Mouse (Mus musculus): Measurements from ENCODE around the gene Cxcl10. TPM values are rescaled to one million over a fixed set of nuclear protein-coding genes. Genes with fewer than 3 reads are reported as not detected.

The Cxcl10 gene
- polyA plus RNA-seq, 1 experiment from 2014 or later = not detected

GRCm38 (mm10) chr5:92382349-92382679 lies 33.6 kb upstream of the Cxcl10 start:
- no peak overlapping the region for H3K4me3 ChIP-seq
- H3K4me1 ChIP-seq = peaks cover 2% of the 10 kb centered on the region
- WGBS = 69% methylated on average over 9 of the region's 9 CpGs
- H3K27me3 ChIP-seq (ENCODE audit: poor library complexity, severe bottlenecking) = no peaks in the 10 kb centered on the region
- no peaks in the 10 kb centered on the region for H3K9me3 ChIP-seq
- DNase-seq (ENCODE audit: extremely low spot score, low spot score) = no peak
- no peaks in the 10 kb centered on the region for H3K36me3 ChIP-seq (replicated peaks)
- H3K27ac ChIP-seq = no peak overlapping the region

- H3K4me1 ChIP-seq = peaks cover 8% of the 10 kb centered on the region
- no peaks in the 10 kb centered on the region for H3K27me3 ChIP-seq (ENCODE audit: poor library complexity, severe bottlenecking)
- peak overlapping the region; percentile 17; the same call in 1 of the 2 replicates for H3K27ac ChIP-seq
- H3K36me3 ChIP-seq (replicated peaks) = no peaks in the 10 kb centered on the region
- no peaks in the 10 kb centered on the region for H3K9me3 ChIP-seq
- 41% methylated on average over 12 of the region's 12 CpGs for WGBS
- no peak overlapping the region for H3K4me3 ChIP-seq
- DNase-seq (ENCODE audit: extremely low spot score, low spot score) = peak; percentile 67
Observed at GRCm38 (mm10) chr5:92381550-92382348, 33.1 kb upstream of the Cxcl10 start.

GRCm38 (mm10) chr5:92376795-92377405 lies 28.2 kb upstream of the Cxcl10 start:
- peaks cover 10% of the 10 kb centered on the region for H3K4me1 ChIP-seq
- 59% methylated on average over 13 of the region's 13 CpGs for WGBS
- no peaks in the 10 kb centered on the region for H3K27me3 ChIP-seq (ENCODE audit: poor library complexity, severe bottlenecking)
- no peak for DNase-seq (ENCODE audit: extremely low spot score, low spot score)
- 0 out of 2 replicates have a peak overlapping the region, but pooled peaks have one; percentile 31 for H3K27ac ChIP-seq
- H3K36me3 ChIP-seq (replicated peaks) = no peaks in the 10 kb centered on the region
- H3K4me3 ChIP-seq = no peak overlapping the region
- no peaks in the 10 kb centered on the region for H3K9me3 ChIP-seq

GRCm38 (mm10) chr5:92375368-92375767 lies 26.7 kb upstream of the Cxcl10 start:
- Histone ChIP-seq H3K36me3 (replicated peaks) (no peaks in the 10 kb centered on the region), H3K27ac (no peak overlapping the region), H3K9me3 (no peaks in the 10 kb centered on the region), H3K27me3 (ENCODE audit: poor library complexity, severe bottlenecking) (no peaks in the 10 kb centered on the region), H3K4me3 (no peak overlapping the region), H3K4me1 (peaks cover 17% of the 10 kb centered on the region)
- no peak for DNase-seq (ENCODE audit: extremely low spot score, low spot score)
- WGBS = 89% methylated on average over 17 of the region's 17 CpGs

DNA sequence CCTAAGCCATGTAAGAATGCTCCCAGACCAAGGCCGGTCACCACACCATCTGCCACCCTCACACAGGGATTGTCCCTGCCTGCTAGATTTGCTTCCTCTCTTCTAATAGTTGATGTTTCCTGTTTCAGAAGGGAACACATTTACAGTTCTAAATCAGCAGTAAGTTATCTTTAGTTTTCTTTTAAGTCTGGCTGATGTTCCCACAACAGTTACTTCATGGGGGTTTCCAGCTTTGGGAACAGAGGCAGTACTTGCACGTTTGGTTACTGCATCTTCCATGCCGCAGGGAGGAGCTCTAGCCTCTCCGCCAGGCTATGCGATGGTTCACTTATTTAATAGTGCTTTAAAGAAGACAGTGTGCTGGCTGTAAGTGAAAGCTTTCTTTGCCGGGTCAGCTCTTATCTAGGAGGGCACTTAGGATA lies 26.0 kb upstream of the Cxcl10 start:
- 85% methylated on average over 6 of the region's 6 CpGs for WGBS
- DNase-seq (ENCODE audit: extremely low spot score, low spot score) = no peak
- H3K4me3 ChIP-seq = no peak overlapping the region
- H3K27ac ChIP-seq = no peak overlapping the region
- peaks cover 17% of the 10 kb centered on the region for H3K4me1 ChIP-seq
- H3K36me3 ChIP-seq (replicated peaks) = no peaks in the 10 kb centered on the region
- no peaks in the 10 kb centered on the region for H3K9me3 ChIP-seq
- no peaks in the 10 kb centered on the region for H3K27me3 ChIP-seq (ENCODE audit: poor library complexity, severe bottlenecking)

DNA sequence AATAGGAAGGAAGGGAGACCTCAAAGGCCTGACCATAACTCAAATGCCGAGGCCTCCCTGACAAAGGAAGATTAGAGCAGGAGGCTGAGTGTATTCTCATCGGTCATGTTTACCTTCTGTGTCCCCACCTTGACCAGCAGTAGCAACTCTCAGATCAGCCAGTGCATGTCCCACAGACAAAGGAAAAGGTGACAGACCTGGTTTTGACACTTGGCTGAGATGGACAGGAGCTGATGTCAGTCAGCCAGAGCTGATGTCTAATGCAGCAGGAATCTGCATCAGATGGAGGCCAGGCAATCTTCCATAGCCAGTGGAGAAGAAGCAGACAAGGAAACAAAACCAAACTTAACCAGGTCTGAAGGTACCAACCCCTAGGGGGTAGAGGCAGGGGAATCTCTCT lies 23.9 kb upstream of the Cxcl10 start:
- 80% methylated on average over 2 of the region's 2 CpGs for WGBS
- no peaks in the 10 kb centered on the region for H3K36me3 ChIP-seq (replicated peaks)

GRCm38 (mm10) chr5:92371361-92371976 lies 22.8 kb upstream of the Cxcl10 start:
- Histone ChIP-seq H3K9me3 (no peaks in the 10 kb centered on the region), H3K27ac (no peak overlapping the region; the same call in 1 of the 2 replicates), H3K36me3 (replicated peaks) (no peaks in the 10 kb centered on the region), H3K27me3 (ENCODE audit: poor library complexity, severe bottlenecking) (no peaks in the 10 kb centered on the region), H3K4me3 (no peak overlapping the region), H3K4me1 (peaks cover 8% of the 10 kb centered on the region; the same call in 1 of the 2 replicates)
- no peak for DNase-seq (ENCODE audit: extremely low spot score, low spot score)
- WGBS = 78% methylated on average over 14 of the region's 14 CpGs

More for the DNA sequence above, 23.9 kb upstream of the Cxcl10 start:
- no peak overlapping the region for H3K4me3 ChIP-seq
- H3K27me3 ChIP-seq (ENCODE audit: poor library complexity, severe bottlenecking) = no peaks in the 10 kb centered on the region
- no peak overlapping the region for H3K27ac ChIP-seq
- peaks cover 17% of the 10 kb centered on the region for H3K4me1 ChIP-seq
- no peak for DNase-seq (ENCODE audit: extremely low spot score, low spot score)
- H3K9me3 ChIP-seq = no peaks in the 10 kb centered on the region

GRCm38 (mm10) chr5:92370891-92371290 lies 22.2 kb upstream of the Cxcl10 start:
- Histone ChIP-seq H3K36me3 (replicated peaks) (no peaks in the 10 kb centered on the region), H3K27ac (no peak overlapping the region), H3K9me3 (no peaks in the 10 kb centered on the region), H3K4me1 (peaks cover 8% of the 10 kb centered on the region; the same call in 1 of the 2 replicates), H3K4me3 (no peak overlapping the region), H3K27me3 (ENCODE audit: poor library complexity, severe bottlenecking) (no peaks in the 10 kb centered on the region)
- DNase-seq (ENCODE audit: extremely low spot score, low spot score) = no peak
- WGBS = 86% methylated on average over 6 of the region's 6 CpGs

GRCm38 (mm10) chr5:92370392-92370791 lies 21.7 kb upstream of the Cxcl10 start:
- Histone ChIP-seq H3K27me3 (ENCODE audit: poor library complexity, severe bottlenecking) (no peaks in the 10 kb centered on the region), H3K4me1 (peaks cover 8% of the 10 kb centered on the region; the same call in 1 of the 2 replicates), H3K4me3 (no peak overlapping the region), H3K36me3 (replicated peaks) (no peaks in the 10 kb centered on the region), H3K27ac (no peak overlapping the region), H3K9me3 (no peaks in the 10 kb centered on the region)
- no peak for DNase-seq (ENCODE audit: extremely low spot score, low spot score)
- WGBS = 91% methylated on average over 6 of the region's 6 CpGs

GRCm38 (mm10) chr5:92369151-92369994 lies 20.7 kb upstream of the Cxcl10 start:
- H3K27me3 ChIP-seq (ENCODE audit: poor library complexity, severe bottlenecking) = no peaks in the 10 kb centered on the region
- H3K4me1 ChIP-seq = peaks cover 8% of the 10 kb centered on the region; the same call in 1 of the 2 replicates
- H3K27ac ChIP-seq = no peak overlapping the region
- H3K4me3 ChIP-seq = no peak overlapping the region
- H3K9me3 ChIP-seq = no peaks in the 10 kb centered on the region
- no peaks in the 10 kb centered on the region for H3K36me3 ChIP-seq (replicated peaks)
- WGBS = 78% methylated on average over 13 of the region's 13 CpGs
- no peak for DNase-seq (ENCODE audit: extremely low spot score, low spot score)

DNA sequence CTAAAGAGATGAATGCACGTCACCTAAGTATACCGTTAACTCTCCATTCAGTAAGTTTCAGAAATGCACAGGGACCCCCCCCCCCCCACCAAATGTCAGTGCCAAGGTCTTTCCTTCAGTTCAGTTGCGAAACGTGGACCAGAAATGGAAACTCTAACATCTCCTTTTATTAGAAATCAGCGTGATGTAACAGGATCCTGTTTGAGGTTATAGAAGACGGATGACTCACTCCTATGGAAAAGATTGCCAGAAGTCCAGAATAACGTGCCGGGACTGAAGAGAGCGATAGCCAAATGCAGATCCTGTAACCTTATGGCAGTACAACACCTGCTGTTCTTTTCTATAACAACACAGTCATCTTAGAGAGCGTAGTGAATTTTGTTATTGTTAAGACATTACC lies 19.7 kb upstream of the Cxcl10 start:
- no peak overlapping the region for H3K4me3 ChIP-seq
- no peaks in the 10 kb centered on the region for H3K9me3 ChIP-seq
- no peaks in the 10 kb centered on the region for H3K36me3 ChIP-seq (replicated peaks)
- peaks cover 8% of the 10 kb centered on the region; the same call in 1 of the 2 replicates for H3K4me1 ChIP-seq
- no peaks in the 10 kb centered on the region for H3K27me3 ChIP-seq (ENCODE audit: poor library complexity, severe bottlenecking)
- no peak for DNase-seq (ENCODE audit: extremely low spot score, low spot score)
- WGBS = 92% methylated on average over 10 of the region's 10 CpGs
- H3K27ac ChIP-seq = no peak overlapping the region

DNA sequence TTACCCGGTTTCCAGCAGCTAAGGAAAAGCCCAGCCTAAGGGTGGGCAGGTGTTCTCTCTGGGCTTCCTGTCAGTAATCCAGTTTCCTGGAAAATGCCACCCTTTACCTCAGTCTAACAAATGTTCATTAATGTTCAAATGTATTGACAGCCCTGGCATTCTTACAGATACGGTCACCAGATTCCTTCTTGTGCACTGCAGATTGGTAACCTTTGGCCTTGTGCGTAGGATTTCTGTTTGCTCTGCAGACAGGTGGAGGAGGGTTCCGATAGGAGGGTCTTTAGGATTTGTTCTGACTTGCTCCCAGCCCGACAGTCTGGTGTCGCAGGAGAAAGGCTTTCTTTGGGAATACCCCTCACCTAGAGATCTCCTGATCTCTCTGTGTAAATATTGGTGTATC lies 17.9 kb upstream of the Cxcl10 start:
- H3K27me3 ChIP-seq (ENCODE audit: poor library complexity, severe bottlenecking) = no peaks in the 10 kb centered on the region
- H3K4me1 ChIP-seq = peaks cover 11% of the 10 kb centered on the region
- 83% methylated on average over 6 of the region's 6 CpGs for WGBS
- H3K9me3 ChIP-seq = no peaks in the 10 kb centered on the region
- no peak overlapping the region for H3K27ac ChIP-seq
- no peak overlapping the region for H3K4me3 ChIP-seq
- no peak for DNase-seq (ENCODE audit: extremely low spot score, low spot score)
- no peaks in the 10 kb centered on the region for H3K36me3 ChIP-seq (replicated peaks)

Measured in forebrain, embryonic 10.5 days (tissue).